Mouse (Mus musculus) layer of hippocampus, postnatal 10 days (tissue): ENCODE results near the gene Rnf213. TPM values are rescaled to one million over a fixed set of nuclear protein-coding genes. Genes with fewer than 3 reads are reported as not detected.

Source experiments
- DNase-seq, 2 experiments: peaks; one replicate each; pipeline ENCODE4 v3.0.0; 2021; ENCODE audit warnings: low spot score in 2 of 2
- total RNA-seq, 2 experiments: library from RNA; stranded (reverse); gene quantifications; 2 replicates each; pipeline ENCODE4 v1.2.3; 2021

Gene Rnf213
- total RNA-seq, 2 experiments from 2014 or later = 3.8 TPM

- peak; percentile 25 to 42 for DNase-seq
These were observed 43.3 kb downstream of the Rnf213 start for GRCm38 (mm10) chr11:119435880-119436872.

GRCm38 (mm10) chr11:119438776-119439175 lies 45.9 kb downstream of the Rnf213 start:
- DNase-seq = no peak

- DNase-seq = no peak
These were observed 49.3 kb downstream of the Rnf213 start for GRCm38 (mm10) chr11:119442199-119442598.

DNA sequence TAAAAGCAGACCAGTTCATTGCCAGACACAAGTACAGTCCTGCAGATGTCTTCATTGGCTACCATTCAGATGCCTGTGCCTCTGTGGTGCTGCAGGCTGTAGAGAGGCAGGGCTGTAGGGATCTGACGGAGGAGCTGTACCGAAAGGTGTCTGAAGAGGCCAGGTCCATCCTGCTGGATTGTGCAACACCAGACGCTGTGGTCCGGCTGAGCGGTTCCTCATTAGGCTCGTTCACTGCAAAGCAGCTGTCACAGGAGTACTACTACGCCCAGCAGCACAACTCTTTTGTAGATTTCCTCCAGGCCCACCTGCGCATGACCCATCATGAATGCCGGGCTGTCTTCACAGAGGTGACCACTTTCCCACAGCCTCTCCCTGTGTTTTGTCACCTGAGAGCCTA lies 50.5 kb downstream of the Rnf213 start:
- no peak for DNase-seq

DNA sequence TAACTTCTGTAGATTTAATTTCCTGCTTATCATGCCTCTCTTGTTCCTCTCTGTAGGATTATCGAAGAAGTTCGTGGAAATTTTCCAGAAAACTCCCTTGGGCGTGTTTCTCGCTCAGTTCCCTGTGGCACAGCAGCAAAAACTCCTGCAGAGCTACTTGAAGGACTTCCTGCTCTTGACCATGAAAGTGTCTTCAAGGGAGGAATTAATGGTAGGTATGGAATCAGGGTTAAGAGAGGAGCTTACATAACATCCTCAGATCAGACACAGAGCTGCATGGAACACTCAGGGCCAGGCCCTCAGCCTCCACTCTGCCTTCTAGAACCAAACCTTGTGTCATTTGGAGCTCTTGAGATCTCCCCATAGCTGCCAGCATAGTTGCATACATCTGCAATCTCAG lies 63.2 kb downstream of the Rnf213 start:
- no peak for DNase-seq

- no peak for DNase-seq
These were observed 85.0 kb downstream of the Rnf213 start for GRCm38 (mm10) chr11:119477876-119478275.

- peak; percentile 99 for DNase-seq
These were observed 98.2 kb downstream of the Rnf213 start, which contains the start of gene Endov for GRCm38 (mm10) chr11:119490861-119491689. Gene Endov (plus strand): TSS chr11:119491347.

DNA sequence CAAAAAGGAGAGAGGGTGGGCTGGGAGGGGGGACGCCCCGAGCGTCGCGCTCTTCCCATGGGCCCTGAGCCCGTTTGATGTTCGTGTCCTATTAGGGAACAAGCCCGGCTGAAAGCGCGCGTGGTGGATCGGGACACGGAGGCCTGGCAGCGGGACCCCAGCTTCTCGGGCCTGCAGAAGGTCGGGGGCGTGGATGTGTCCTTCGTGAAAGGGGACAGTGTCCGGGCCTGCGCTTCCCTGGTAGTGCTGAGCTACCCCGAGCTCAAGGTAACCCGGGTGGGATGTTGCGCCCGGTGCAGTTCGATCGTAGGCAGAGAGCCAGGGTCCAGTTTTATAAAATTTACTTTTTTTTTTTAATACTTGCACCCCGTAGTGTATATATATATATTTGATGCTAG lies 98.8 kb downstream of the Rnf213 start:
- no peak for DNase-seq

DNA sequence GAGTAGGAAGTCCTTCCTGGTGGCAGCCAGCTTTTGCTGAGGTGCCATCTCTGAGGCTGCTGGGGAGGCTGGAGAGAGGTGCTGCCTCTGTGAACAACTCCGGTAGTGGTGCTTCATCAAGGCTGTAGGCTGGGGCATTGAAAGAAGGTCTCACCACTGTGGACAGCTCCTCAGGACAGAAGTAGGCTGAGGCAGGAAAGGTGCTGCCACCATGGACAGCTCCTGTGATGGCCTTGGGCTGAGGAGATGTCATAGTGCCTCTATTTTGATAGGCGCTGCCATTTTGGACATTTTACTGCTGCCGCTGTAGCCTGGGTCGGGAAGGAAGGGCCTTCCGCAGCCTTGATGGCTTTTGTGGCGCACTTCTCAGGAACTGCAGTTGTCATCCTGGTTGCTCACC lies 99.9 kb downstream of the Rnf213 start:
- DNase-seq = no peak

DNA sequence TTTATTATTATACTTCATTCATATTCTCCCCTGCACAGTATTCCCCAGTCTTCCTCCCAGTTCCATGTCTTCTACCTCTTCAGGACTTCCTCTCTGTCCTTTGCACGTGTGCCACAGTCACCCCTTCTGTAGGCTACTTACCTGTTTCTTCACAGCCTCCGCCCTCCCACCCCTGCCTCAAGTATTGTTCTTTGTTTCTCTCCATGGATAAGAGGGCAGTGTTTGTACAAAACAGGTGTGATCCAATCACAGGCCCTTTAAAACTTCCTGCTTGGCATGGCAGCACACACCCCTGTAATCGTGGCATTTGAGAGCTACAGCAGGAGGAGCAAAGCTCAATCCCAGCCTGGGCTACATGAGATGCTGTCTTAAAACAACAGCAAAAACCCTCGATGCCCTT lies 100.6 kb downstream of the Rnf213 start:
- no peak for DNase-seq

DNA sequence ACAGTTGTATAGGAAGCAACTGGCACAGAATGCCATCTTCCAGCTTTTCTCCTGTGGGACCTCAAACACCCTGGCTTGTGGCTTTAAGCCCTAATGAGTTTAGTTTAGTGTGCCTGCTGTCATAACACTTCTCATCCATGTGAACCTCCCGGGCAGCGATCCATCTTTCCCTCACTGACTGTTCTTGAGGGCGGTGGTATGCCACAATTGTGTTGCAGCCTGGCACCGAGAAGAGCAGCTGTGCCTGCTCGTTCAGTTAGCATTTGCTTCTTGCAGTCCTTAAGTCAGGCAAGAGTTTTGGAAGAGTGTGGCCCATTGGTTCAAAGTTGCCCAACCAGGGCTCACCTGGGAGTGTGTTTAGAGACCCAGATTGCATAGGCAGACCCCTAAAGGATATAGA lies 103.2 kb downstream of the Rnf213 start:
- peak; percentile 64 to 65 for DNase-seq

- DNase-seq = no peak
These were observed 104.6 kb downstream of the Rnf213 start for GRCm38 (mm10) chr11:119497451-119497850.

DNA sequence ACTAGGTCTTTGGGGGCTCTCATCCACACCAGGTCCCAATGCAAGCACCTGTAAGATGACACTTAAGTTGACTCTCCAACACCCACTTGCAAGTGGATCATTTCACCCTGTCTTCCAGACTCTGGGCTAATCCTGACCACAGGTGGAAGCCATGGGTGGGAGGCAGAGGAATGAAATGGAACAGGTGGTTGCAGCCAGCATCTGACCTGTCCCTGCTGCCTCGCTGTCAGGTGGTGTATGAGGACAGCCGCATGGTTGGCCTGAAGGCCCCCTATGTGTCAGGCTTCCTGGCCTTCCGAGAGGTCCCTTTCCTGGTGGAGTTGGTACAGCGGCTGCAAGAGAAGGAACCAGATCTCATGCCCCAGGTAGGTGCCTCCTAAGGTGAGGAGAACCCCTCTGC lies 106.4 kb downstream of the Rnf213 start:
- DNase-seq = no peak

DNA sequence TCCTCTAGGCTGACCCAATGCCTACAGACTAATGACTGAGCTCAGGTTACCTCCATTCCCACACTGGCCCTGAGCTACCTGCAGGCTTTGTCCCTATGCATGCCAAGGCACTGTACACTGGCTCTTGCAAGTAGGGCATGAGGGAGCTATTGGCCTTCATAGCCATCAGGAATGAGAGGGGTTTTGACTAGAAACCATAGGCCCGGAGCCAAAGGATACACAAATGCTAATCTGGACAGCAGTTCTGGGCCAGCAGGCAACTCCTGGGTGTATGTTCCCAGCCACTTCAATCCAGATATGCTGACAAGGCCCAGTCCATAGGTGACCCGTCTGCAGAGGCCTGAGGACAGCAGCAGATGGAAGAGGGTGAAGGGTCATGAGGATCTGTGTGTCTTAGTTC lies 107.1 kb downstream of the Rnf213 start:
- no peak for DNase-seq

DNA sequence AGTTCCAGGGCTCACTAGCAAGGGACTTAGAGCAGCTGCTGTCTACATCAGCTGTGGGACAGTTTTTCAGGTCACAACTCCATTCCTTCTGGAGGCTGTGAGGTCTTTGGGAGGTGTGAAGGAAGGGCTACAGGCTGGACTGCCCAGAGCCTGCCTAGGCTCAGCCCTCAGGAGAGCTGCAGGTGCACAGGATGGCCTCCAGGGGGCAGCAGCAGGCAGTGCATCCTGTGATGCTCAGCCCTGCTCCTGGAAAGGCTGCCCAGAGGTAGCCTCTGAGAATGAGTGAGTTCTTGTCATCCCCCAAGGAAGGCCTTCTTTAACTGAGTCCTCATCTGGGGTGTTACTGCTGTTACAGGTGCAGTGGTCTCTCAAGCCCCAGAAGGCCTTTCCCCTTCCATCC lies 110.8 kb downstream of the Rnf213 start:
- DNase-seq = peak; percentile 86 to 87

GRCm38 (mm10) chr11:119506386-119506785 lies 113.5 kb downstream of the Rnf213 start:
- DNase-seq = no peak

- DNase-seq = peak in 1 of 2 experiments; percentile 49
These were observed 114.9 kb downstream of the Rnf213 start for GRCm38 (mm10) chr11:119507772-119508171.

- no peak for DNase-seq
These were observed 116.4 kb downstream of the Rnf213 start for GRCm38 (mm10) chr11:119509165-119509776.

DNA sequence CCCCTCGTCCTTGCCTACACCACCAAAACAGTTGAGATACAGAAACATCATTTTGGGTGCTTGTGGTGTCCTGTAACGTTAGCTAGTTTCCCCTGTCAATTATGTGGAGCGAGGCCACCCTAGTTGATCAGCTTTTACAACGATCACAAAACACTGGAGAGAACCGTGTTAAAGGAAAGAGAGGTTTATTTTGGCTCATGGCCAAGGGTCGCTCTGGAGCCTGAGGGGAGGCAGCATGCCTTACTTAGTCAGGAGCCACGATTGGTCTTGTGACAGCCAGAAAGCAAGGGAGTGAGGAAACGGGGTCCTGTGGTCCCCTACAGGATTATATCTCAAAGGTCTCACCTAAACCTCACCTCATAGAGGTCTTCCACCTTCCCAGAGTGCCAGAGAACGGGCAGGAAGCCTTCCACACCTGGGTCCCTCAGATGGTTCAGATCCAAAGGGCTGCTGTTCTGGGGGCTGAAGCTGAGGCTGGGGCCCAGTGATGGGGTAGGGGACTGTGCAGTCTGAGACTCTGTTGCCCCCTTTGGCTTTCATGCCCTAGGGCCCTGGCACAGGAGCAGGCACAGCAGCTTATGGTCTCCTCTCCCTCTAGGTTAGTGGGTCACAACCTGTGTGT lies 120.2 kb downstream of the Rnf213 start:
- no peak for DNase-seq

DNA sequence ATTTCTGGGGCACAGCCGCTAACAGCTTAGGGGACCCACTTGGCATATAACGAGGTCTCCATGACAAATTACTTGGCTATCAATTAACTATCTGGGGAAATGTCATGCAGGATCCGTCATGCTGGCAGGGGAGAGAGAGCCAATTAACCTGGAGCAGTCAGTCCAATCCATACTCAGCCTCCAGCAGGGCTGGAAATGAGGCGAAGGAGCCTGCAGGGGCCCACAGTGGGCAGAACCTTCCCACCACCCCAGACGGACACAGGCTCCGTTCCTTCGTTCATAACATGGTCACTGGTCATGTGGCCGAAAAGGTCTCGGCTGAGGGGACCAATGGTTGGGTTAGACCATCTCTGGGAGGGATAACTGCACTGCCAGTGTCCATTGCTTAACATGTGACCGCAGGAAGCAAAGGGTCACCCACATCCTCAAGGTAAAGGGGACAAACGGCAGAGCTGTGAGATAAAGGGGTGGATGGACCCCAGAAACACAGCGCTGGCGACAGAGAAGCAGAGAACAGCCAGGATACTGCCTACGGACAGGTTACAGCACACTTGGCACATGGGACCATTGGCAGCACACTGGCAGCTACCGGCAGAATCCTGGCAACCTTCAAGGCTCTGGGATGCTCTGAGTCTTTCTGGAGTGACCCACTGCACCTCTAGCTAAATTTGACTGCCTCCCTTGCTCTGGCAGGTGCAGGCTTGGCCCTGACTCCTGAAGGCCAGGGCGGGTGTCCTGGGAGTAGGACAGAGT lies 121.4 kb downstream of the Rnf213 start:
- no peak for DNase-seq
